Mouse (Mus musculus) heart, adult 10 weeks (tissue): Measurements from ENCODE around the gene Olfr1471. TPM values are rescaled to one million over a fixed set of nuclear protein-coding genes. Genes with fewer than 3 reads are reported as not detected.

Experiments used
- polyA plus RNA-seq: library from polyadenylated mRNA; stranded (reverse); fragments of 350-450 nt; fragmentation: Illumina TruSeq; extraction: RNeasy Lipid Tissue Mini Kit (QIAGEN cat#74804); gene quantifications from one replicate; pipeline ENCODE4 v1.2.3, GENCODE M21; 2014; ENCODE audit warnings: low read depth, low replicate concordance

The Olfr1471 gene
- not detected for polyA plus RNA-seq

DNA sequence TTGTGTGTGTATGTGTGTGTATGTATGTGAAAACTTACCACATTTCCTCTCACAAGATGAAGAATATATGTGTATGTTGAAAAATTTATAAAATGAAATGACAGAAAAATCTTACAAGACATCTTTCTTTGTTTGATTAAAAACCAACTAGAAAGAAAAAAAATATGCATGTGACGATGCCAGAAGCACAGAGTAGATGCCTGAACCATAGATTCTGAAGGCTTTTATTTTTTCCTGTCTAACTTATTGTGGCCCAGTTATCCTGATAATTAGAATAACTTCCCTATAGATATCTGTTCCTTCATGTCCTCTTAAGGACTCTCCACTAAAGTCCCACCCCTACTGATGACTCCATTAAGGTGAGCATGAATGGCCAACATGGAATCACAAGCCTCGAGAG, at the start of gene Olfr1471:
Gene Olfr1471 (plus strand): TSS at position 301 of the 400 bp plus-strand sequence.

DNA sequence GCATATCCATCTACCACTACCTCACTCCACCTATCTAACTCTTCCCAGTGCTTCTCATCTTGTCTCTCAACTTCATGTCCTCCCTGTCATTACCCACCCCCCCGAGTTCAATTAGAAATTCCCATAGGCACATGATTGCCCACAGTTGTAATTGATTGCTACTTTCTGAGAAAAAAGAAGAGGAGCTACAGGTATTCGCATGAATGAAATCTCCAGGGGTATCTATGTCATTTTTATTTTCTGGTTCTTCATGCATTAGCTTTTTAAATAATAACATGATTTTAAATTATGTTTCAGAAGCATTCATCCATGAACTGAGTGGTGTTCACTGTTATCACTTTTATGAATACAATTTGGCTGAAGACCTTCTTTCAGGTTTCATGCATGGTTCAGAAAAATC, 35.7 kb upstream of the Olfr1471 start, which contains the start of gene Olfr1469:
Gene Olfr1469 (plus strand): TSS at position 301 of the 400 bp plus-strand sequence.

DNA sequence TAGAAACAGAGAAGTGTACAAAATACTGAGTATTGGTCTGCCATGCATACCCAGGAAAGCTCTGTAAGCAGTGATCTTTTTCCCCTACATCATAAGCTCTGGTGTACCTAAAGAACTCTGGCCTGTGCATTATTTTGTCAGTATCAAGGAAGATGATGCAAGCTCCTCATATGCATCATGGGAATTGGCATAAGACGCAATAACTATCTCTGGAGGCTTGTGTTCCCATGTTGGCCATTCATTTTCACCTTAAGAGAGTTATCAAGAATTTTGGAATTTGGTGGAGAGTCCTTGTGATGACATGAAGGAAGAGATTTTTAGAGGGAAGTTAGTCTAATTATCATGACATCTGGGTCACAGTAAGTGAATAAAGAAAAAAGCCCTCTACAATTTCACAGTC, 12.8 kb downstream of the Olfr1471 start, which contains the start of gene Olfr1472:
Gene Olfr1472 (minus strand): TSS at position 101 of the 400 bp plus-strand sequence.

DNA sequence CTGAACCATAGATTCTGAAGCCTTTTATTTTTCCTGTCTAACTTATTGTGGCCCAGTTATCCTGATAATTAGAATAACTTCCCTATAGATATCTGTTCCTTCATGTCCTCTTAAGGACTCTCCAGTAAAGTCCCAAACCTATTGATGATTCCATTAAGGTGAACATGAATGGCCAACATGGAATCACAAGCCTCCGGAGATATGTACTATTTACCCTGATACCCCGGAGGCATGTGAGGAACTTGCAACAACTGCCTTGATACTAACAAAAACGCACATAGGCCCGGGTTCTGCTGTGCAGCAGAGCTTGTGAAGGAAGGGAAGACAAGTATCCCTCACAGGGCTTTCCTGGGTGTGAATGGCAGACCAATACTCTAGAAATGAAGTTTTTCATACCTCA, 26.1 kb downstream of the Olfr1471 start, which contains the start of gene Olfr1474:
Gene Olfr1474 (plus strand): TSS at position 301 of the 400 bp plus-strand sequence.

DNA sequence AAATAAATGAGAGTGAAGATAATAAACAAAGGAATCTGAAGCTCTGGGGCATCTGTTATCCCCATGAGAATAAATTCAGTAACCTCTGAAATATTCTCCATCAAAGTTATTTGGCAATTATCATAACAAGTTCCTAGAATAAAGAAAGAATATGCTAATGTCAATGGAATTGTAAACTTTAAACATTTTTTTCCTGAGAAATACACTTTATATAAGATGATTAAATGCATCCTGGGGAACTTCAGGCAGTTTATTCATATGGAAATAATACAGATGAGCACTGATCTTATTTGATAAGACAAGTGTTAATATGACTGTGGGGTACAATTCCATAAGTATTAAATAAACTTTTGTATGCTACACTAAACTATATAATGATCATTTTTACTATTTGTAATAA, 36.9 kb downstream of the Olfr1471 start, which contains the start of gene Olfr1475:
Gene Olfr1475 (minus strand): TSS at position 101 of the 400 bp plus-strand sequence.

DNA sequence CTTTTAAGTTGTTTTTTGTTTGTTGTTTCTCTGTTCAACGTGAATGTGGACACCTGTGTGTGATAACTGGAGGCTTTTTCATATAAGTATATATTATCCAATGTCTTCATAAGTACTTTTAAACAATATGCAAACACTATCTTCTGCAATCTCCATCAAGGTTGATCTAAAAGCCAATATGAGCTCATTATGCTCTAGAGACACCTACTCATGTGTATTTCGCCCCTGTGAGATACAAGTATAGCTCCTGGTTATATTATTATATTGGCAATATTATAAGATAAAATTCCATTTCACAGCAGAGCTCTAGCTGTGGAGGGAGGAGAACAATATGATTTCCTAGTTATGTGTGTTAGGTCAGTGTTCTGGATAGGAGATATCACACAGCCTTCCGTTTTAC, 57.0 kb downstream of the Olfr1471 start, which contains the start of gene Olfr1477:
Gene Olfr1477 (plus strand): TSS at position 301 of the 400 bp plus-strand sequence.

Other genes starting within 250 kb of the Olfr1471 start
- not detected for gene Olfr1463, start 212.1 kb upstream of the Olfr1471 start, polyA plus RNA-seq
- gene Olfr1465, start 127.9 kb upstream of the Olfr1471 start, polyA plus RNA-seq, result not detected
- gene Olfr1466, start 104.5 kb upstream of the Olfr1471 start, polyA plus RNA-seq, result not detected
- gene Olfr1467, start 81.2 kb upstream of the Olfr1471 start, polyA plus RNA-seq, result not detected
- not detected for gene Olfr1469, start 35.6 kb upstream of the Olfr1471 start, polyA plus RNA-seq
- gene Olfr1472, start 12.7 kb downstream of the Olfr1471 start, polyA plus RNA-seq, result not detected
- gene Olfr1474, start 26.2 kb downstream of the Olfr1471 start, polyA plus RNA-seq, result not detected
- gene Olfr1475, start 36.8 kb downstream of the Olfr1471 start, polyA plus RNA-seq, result not detected
- not detected for gene Olfr1477, start 57.1 kb downstream of the Olfr1471 start, polyA plus RNA-seq
- not detected for gene Olfr1480, start 84.5 kb downstream of the Olfr1471 start, polyA plus RNA-seq
- gene Olfr1484, start 140.1 kb downstream of the Olfr1471 start, polyA plus RNA-seq, result not detected
- not detected for gene Olfr1487, start 174.0 kb downstream of the Olfr1471 start, polyA plus RNA-seq
- not detected for gene Olfr1489, start 188.2 kb downstream of the Olfr1471 start, polyA plus RNA-seq
- not detected for gene Olfr1490, start 207.7 kb downstream of the Olfr1471 start, polyA plus RNA-seq